Mouse (Mus musculus): Measurements from ENCODE around the gene Lactbl1.

Lactbl1 gene

DNA sequence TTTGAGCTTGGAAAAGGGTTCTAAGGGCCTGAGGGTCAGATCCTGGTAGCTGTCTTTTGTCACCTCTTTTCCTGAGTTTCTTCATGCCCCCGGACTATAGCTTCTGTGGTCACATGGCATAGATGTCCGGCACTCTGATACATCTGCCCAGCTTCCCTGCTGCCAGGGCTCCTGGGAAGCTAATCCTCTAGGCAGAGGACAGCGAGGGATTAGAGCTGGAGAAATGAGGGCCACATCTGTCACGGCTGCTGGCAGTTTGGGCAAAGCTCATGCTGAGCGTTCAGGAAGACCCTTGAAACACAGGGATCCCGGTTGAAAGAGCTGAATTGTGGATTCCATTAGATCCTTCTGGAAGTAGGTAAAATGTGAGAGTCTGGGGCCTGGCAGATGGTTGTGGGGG is at the start of gene Lactbl1:
TSS of gene Lactbl1 (plus strand) at position 234 of the 400 bp plus-strand sequence.
- DNase-seq (ENCODE audit: low spot score), result no peak

- DNase-seq (ENCODE audit: low spot score), result no peak
These were observed 40.5 kb upstream of the Lactbl1 start for GRCm38 (mm10) chr4:136581885-136582284.

DNA sequence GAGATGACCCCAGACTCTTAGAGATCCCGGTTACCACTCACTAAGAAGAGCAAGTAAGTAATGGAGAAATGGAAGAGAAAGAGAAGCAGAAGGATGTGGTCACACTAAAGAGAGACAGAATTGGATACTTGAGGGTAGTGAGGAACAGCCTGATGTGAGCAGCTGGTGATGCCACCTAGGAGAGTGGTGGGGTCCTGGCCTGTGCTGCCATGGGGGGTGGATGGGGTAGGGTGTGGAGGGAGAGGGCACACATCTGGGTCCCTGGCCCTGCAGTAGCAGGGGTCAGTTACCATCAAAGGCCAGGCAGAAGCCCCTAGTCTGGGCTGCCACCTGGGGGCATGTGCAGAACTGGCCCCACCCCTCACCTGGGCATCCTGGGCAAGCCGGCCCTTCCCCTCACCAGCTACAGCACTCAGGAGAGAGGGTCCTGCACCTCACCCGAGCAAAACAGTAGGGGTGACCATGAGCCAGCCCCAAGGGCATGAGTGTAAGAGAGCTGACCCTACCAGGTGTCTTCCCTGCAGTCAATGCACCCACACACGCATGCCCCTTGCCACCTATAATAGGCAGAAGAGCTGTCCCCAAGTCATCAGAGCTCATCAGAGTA is 35.1 kb upstream of the Lactbl1 start:
- no peak for DNase-seq (ENCODE audit: low spot score)

DNA sequence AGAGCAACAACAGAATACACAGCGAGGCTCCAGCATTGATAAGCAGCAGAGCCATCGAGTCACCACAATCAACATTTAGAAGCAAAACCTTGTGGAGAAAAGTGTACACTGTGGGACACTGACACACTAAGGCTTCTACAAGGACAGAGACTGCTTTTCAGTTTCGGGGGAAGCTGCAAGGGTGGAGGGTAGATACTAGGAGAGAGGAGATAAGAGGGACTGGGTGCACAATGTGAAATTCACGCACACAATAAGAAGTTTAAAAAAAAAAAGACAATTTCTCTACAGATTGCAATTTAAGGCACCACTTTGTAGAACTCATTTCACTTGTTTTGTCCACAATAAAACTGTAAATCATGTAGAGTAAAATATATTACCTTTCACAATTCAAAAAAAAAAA is 34.4 kb upstream of the Lactbl1 start:
- no peak for DNase-seq (ENCODE audit: low spot score)

DNA sequence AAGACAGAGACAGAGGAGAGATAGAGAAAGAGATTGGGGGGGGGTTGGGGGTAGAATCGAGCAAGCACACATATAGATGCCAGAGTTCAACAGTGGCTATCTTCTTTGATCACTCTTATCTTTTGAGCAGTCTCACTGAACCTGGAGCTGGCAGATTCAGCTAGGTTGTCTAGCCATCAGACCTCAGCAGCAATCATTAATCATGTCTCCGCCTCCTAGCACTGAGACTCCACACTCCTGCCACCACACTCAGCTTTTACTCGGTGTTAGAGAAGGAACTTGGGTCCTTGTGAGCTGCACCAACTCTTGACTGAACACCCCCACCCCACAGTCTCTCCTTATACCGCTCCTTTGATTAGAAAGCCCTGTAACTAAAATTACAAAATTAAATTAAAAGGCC is 30.3 kb upstream of the Lactbl1 start:
- DNase-seq (ENCODE audit: low spot score), result no peak

GRCm38 (mm10) chr4:136594006-136594405 is 28.4 kb upstream of the Lactbl1 start:
- DNase-seq (ENCODE audit: low spot score), result no peak

- DNase-seq (ENCODE audit: low spot score), result no peak
These were observed 27.2 kb upstream of the Lactbl1 start for GRCm38 (mm10) chr4:136595221-136595620.

DNA sequence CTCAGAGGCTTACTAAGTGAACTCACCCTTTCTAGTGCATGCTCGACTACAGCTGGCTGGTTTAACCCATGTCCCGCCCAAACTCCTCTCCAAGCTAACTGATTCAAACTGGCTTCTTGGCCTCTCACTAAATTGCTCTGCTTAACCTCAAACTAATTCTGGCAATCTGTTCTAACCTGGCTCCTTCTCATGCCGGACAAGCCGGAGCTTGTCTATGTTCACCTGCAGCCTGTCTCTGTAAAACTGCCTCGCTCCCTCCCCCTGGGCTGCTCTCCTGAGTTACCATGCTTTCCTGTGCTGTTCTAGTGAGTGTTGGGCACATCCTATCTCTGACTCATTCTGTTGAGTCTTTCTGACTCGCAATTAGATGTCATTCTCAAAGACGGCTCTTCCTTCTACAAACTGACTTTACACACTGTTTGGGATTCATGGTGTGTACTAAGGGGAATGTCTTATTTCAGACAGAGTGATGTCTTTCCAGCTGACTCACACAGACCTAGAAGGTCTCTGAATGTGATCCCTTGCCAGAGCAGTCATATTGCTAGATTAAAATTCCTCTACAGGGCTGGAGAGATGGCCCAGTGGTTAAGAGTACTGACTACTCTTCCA is 24.0 kb upstream of the Lactbl1 start:
- no peak for DNase-seq (ENCODE audit: low spot score)

DNA sequence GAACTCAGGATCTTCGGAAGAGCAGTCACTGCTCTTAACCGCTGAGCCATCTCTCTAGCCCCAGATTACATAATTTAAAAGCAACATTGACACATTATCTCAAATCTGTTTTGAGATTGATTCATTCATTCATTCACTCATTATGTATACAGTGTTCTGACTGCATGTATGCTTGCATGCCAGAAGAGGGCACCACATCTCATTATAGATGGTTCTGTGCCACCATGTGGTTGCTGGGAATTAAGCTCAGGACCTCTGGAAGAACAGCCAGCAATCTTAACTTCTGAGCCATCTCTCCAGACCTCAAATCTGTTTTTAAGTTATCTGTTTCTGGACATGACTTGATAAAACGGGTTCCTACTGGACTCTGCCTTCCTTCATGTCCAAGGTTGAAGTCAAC is 22.6 kb upstream of the Lactbl1 start:
- DNase-seq (ENCODE audit: low spot score), result no peak

GRCm38 (mm10) chr4:136600536-136600935 is 21.9 kb upstream of the Lactbl1 start:
- no peak for DNase-seq (ENCODE audit: low spot score)

- peak; percentile 10 for DNase-seq (ENCODE audit: low spot score)
These were observed 20.9 kb upstream of the Lactbl1 start for GRCm38 (mm10) chr4:136601476-136601875.

GRCm38 (mm10) chr4:136602018-136602554 is 20.3 kb upstream of the Lactbl1 start:
- peak; percentile 46 for DNase-seq (ENCODE audit: low spot score)

GRCm38 (mm10) chr4:136602568-136602967 is 19.9 kb upstream of the Lactbl1 start, which contains the start of gene Kdm1a:
Gene Kdm1a, minus strand, starts transcription at chr4:136602723.
- DNase-seq (ENCODE audit: low spot score), result peak; percentile 94

- no peak for DNase-seq (ENCODE audit: low spot score)
These were observed 16.5 kb upstream of the Lactbl1 start for GRCm38 (mm10) chr4:136605756-136606485.

DNA sequence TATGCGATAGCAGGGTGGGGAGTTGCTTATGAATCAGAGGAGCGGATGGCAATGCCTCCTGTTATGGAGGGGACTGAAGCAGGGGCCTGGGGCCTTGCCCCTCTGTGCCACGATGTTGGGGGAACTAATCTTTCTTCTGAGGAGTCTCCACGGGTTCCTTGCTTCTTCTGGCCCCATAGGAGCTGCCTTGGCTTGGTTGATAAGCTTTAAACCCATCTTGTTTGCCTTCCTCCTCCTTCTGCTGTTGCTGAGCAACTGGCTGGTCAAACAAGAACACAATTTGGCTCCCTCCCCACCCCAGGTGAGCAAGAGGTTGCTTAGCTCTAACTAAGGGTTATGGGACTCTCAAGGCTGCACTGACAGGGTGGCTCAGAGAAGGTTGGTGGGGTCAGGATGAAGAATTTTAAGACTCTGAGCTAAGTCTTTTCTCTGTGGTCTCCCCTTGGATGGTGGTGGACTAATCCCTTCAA is 12.0 kb upstream of the Lactbl1 start, which contains the start of gene Tex46:
TSS of gene Tex46 (plus strand) at position 51 of the 470 bp plus-strand sequence.
- no peak for DNase-seq (ENCODE audit: low spot score)

DNA sequence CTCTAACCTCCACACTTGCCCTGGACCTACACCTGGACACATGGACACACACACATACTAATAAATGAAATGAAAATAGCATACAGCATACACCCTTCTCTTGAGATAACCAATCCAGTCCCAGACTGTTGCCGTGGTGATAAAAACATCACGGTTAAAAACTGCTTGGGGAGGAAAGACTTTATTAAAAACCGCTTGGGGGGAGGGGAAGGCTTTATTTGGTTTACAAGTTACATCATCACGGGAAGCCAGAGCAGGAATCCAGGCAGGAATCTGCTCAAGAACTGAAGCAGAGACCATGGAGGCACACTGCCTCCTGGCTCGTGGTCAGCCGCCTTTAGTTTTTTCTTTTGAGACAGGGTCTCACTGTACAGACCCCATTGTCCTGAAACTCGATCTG is 8.8 kb upstream of the Lactbl1 start:
- DNase-seq (ENCODE audit: low spot score), result no peak

- peak; percentile 35 for DNase-seq (ENCODE audit: low spot score)
These were observed 1.1 kb upstream of the Lactbl1 start for GRCm38 (mm10) chr4:136621336-136621735.

DNA sequence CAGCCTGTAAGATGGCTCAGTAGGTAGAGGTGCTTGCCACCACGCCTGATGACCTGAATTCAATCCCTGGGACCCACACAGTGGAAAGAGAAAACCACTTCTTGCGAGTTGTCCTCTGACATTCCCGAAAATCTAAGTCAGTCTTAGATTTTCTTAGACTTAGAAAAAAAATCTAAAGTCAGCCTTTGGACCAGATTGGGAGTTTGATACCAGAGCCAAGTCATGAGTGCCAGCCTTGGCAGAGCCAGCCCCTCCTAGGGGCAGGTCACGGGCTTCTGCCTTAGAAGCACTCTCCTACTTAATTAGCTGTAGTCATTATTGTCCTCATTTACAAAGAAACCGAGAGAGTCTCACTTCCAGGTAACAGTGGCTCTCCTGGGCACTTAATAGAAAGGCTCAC is 465 bp upstream of the Lactbl1 start:
- no peak for DNase-seq (ENCODE audit: low spot score)

DNA sequence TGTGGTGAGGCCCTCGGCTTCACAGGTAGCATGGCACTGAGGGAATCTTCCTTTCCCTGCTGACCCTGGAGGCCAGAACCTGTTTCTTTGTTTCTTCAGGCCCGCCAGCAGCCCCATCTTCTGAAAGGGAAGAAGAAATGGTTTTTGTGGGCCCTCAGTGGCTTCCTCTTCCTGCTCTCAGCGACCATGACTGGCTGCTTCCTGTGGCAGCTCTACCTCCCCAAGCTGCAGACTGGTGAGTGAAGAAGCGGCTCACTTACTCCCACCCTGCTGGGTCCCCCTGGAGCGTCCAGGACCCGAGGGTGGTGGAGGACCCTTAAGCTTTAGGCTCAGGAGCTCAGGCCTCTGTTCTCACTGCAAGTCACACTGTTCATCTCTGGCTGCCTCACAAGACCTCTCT is 4.2 kb downstream of the Lactbl1 start:
- peak; percentile 31 for DNase-seq (ENCODE audit: low spot score)

GRCm38 (mm10) chr4:136631237-136631994 is 9.0 kb downstream of the Lactbl1 start:
- DNase-seq (ENCODE audit: low spot score), result no peak

DNA sequence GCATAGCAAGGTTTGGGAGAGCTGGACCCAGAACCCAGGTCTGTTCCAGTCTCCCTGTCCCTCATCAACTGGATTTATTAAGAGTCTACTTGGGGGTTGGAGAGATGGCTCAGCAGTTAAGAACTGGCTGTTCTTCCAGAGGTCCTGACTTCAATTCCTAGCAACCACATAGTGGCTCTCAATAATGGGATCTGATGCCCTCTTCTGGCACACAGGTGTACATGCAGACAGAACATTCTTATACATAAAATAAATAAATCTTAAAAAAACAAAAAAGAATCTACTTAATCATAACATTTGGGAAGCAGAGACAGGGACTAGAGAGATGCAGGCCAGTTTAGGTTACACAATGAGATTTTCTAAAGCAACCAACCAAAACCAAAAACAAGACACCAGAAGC is 13.6 kb downstream of the Lactbl1 start:
- no peak for DNase-seq (ENCODE audit: low spot score)

DNA sequence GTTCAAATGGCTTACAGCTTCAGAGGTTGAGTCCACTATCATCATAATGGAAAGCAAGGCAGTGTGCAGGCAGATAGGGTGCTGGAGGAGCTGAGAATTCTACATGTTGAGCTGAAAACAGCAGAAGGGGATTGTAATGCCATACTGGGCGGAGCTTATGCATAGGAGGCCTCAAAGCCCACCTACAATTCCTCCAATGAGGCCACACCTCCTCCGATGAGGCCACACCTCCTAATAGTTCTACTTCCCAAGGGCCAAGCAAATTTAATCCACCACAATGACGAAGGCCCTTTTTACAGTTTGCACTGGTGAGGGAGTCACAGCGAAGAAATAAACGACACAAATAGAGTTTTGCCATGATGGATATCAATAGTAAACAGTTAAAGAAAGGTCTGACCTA is 14.1 kb downstream of the Lactbl1 start:
- no peak for DNase-seq (ENCODE audit: low spot score)
